Mouse (Mus musculus) MEL (cell line): ENCODE data around the gene Nrxn3.

Experiments
- ELF1 ChIP-seq: IDR thresholded peaks from 2 replicates; pipeline ENCODE4 v1.6.1; 2014; ENCODE audit warnings: low read depth, mild to moderate bottlenecking, inconsistent platforms, low read length, improper control_type of control experiment, moderate library complexity
- EP300 ChIP-seq, 2 experiments: IDR thresholded peaks; 2 replicates each; pipeline ENCODE4 v1.6.1; 2011; ENCODE audit warnings: improper control_type of control experiment in 2 of 2, low read length in 2 of 2, low read depth in 1 of 2, mild to moderate bottlenecking in 1 of 2
- MAFK ChIP-seq: IDR thresholded peaks from 2 replicates; pipeline ENCODE4 v1.6.1; 2011; ENCODE audit warnings: low read depth, mild to moderate bottlenecking, low read length, improper control_type of control experiment, borderline replicate concordance
- POLR2A ChIP-seq, 2 experiments: IDR thresholded peaks; 2 replicates each; pipeline ENCODE4 v1.6.1; 2011 to 2012; ENCODE audit warnings: low read length in 2 of 2, mild to moderate bottlenecking in 2 of 2, control low read depth in 1 of 2, improper control_type of control experiment in 1 of 2, low read depth in 1 of 2, moderate library complexity in 1 of 2; ENCODE audit not compliant: control insufficient read depth in 1 of 2, insufficient read depth in 1 of 2, poor library complexity in 1 of 2
- SIN3A ChIP-seq: IDR thresholded peaks from 2 replicates; pipeline ENCODE4 v1.6.1; 2012; ENCODE audit warnings: low read length, improper control_type of control experiment, inconsistent platforms

GRCm38 (mm10) chr12:89963073-89963472, 1240.4 kb downstream of the Nrxn3 start:
- TF ChIP-seq SIN3A: no peak
- TF ChIP-seq MAFK: no peak
- TF ChIP-seq POLR2A (IDR thresholded peaks at IDR 0.05; ENCODE audit: control insufficient read depth in 1 of 2, insufficient read depth in 1 of 2, low read depth in 1 of 2, low read length in 2 of 2, poor library complexity in 1 of 2): no peak
- no peak for TF ChIP-seq EP300 (IDR thresholded peaks at IDR 0.05; ENCODE audit: low read depth in 1 of 2, low read length in 2 of 2)
- no peak for TF ChIP-seq ELF1
